Mouse (Mus musculus) lung, postnatal 25 days (tissue): ENCODE results near the gene Slc4a2.
"Not testable (repeated sequence)": the region's sequence is repeated elsewhere in the genome, so short reads cannot be mapped to it uniquely, and the experiment has no call there.

Experiments used
- DNase-seq: peaks from one replicate; pipeline ENCODE4 v3.0.0; 2022; ENCODE audit warnings: low spot score

The Slc4a2 gene

DNA sequence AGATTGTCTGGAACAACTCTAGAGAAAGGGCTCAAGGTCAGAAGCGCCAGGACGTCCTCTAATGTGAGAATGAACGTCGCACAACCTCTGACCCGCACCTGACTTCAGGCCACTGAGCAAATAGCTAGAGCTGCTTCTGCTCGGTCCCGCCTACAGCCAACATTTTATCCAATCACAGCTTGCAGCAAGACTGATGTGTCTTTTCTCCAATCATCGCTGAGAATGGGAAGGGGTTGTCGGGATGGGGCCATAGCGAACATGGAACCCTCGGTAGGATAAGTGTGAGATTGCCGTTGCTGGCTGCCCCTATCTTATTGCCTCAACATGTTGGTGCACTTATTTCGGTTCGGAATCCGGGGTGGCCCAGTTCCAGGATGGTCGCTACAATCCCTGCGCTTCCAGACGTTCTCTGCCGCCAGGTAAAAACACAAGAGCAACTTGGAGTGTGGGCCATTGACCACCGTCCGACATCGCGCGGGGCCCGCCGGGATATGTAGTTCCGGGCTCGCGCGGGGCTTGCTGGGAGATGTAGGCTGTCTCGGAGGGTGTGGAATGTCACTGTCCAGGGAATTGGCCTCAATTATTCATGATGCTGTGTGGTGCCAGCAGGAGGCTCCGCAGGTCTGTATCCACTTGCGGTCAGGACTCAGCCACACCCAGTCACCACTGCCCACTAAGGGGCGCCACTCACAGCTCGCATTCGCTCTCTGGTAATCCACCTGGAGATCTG lies 29.3 kb upstream of the Slc4a2 start:
- DNase-seq = peak; percentile 98

DNA sequence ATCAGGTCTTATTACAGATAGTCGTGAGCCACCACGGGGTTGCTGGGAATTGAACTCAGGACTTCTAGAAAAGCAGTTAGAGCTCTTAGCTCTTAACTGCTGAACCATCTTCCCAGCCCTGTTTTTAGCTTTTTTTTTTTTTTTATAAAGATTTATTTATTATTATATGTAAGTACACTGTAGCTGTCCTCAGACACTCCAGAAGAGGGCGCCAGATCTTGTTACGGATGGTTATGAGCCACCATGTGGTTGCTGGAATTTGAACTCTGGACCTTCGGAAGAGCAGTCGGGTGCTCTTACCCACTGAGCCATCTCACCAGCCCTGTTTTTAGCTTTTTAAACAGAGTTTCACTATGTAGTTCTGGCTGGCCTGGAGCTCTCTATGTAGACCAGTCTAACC lies 27.4 kb upstream of the Slc4a2 start:
- DNase-seq = not testable (repeated sequence)

GRCm38 (mm10) chr5:24399686-24400085 lies 24.0 kb upstream of the Slc4a2 start:
- no peak for DNase-seq

- DNase-seq = no peak
Measured at GRCm38 (mm10) chr5:24400362-24400761, 23.3 kb upstream of the Slc4a2 start.

GRCm38 (mm10) chr5:24400911-24401605 lies 22.6 kb upstream of the Slc4a2 start:
- DNase-seq = no peak

DNA sequence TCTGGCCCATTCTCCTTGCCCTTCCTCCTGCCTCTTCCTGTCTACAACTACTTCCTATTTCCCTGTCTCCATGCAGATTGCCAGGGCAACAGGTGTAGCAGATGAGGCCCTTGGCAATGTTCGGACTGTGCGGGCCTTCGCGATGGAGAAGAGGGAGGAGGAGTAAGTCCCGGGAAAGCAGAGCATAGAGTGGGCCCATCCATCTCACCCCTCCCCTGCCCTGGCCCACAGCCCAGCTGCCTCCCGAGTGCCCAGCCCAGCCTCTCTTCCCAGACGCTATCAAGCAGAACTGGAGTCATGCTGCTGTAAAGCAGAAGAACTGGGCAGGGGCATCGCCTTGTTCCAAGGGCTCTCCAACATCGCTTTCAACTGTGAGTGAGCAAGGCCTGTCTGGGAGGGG lies 21.7 kb upstream of the Slc4a2 start:
- no peak for DNase-seq

DNA sequence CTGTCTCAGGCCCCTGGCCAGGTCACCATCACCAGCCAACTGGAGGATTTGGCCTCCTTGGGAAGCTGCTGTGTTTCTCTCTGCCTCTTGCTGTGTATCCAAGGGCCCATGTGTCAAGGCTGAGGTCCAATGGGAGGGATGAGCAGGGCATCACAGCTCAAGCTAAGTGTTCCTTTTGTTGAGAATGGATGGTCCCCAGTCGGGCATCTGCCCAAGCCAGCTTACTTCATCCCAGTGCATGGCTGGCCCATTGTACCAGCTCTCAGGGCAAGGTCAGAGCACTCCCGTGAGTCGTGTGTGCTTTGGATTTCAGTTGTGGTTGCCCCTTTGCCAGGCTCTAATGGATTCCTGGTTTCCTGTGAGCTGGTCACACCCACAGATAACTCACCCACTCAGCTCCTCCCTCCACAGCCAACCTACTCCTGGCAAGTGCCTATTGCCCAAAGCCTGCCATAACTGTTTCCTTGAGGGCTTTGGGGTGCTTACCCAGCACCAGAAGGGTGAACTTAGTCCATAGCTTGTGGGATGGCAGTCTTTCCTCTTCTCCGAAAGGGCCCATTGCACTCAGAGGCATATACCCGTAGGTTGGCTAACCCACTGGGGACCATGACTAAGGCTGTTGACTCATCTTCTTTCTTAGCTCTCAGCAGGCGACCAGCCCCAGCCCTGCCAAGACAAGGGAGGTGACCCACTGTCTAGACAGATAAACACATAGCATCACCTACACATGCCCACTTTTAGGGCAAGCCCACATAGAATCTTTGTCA lies 18.9 kb upstream of the Slc4a2 start:
- DNase-seq = no peak

GRCm38 (mm10) chr5:24405389-24405876 lies 18.2 kb upstream of the Slc4a2 start:
- no peak for DNase-seq

GRCm38 (mm10) chr5:24408651-24409050 lies 15.0 kb upstream of the Slc4a2 start:
- no peak for DNase-seq

GRCm38 (mm10) chr5:24409466-24409865 lies 14.2 kb upstream of the Slc4a2 start:
- no peak for DNase-seq

DNA sequence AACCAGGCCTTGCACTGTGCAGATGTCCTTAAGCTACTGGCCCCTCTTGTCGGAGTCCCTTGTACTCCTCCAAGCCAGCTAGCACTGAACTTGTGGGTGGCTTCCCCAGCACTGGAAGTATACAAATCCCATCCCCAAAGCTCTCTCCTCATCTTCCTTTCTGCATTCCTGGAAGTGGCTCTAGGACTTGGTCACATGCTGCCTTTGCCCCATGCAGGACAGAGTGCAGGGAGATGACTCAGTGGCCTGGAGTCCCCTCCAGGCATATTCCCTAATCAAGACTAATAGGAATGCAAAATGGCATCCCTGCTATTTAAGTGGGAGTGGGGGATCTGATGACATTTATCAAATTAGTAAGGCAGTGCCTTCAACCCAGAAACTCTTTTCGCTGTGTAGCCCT lies 11.6 kb upstream of the Slc4a2 start:
- DNase-seq = no peak

DNA sequence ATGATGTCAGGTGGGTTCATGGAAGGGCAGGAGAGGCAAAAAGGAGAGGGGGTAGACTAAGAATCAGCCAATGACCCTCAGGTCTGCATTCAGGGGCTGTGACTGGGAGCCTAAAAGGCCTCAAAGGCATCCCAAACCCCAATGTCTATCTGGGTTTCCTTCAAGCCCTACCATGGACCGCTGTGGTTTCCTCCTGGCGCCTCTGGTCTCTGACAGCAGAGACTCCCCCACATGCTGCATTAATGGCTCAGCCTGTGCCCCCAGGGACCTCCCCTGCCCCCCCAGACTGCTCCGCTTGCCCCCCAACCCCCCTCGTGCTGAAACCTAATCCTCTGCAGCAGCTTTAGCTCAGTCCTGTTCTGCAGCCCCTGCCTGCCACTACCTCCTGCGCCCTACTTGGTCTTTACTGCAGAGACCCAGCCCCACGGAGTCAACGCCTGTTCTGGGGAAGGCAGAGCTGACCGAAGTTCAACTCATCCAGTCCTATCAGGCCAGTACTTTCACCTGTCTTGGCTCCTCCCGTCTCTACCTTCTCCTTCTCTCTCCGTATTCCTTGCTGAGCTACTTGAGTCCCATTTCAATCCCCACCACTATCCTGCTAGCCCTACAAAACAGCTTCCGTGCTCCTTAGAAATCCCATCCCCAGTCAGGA lies 10.5 kb upstream of the Slc4a2 start, which contains the start of gene Asic3:
TSS of gene Asic3 (plus strand) at position 351 of the 652 bp plus-strand sequence.
- no peak for DNase-seq

GRCm38 (mm10) chr5:24413938-24414337 lies 9.7 kb upstream of the Slc4a2 start:
- DNase-seq = no peak

DNA sequence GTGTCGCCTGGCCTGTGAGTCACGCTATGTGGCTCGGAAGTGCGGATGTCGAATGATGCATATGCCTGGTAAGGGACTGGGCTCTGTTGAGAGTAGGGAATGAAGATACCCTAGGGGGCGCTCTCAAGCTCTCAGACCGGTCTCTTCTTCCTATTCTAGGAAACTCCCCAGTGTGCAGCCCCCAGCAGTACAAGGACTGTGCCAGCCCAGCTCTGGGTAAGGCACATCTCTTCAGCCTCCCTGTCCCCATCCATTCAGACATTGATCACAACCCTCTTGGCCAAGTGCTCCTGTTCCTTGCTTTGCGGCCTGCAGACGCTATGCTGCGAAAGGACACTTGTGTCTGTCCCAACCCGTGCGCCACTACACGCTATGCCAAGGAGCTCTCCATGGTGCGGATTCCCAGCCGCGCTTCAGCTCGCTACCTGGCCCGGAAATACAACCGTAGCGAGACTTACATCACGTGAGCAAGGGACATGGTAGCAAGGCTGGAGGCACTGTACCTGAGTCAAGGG lies 7.4 kb upstream of the Slc4a2 start:
- peak; percentile 68 for DNase-seq

GRCm38 (mm10) chr5:24417587-24417986 lies 6.0 kb upstream of the Slc4a2 start:
- DNase-seq = no peak

GRCm38 (mm10) chr5:24420381-24420780 lies 3.3 kb upstream of the Slc4a2 start:
- DNase-seq = no peak

DNA sequence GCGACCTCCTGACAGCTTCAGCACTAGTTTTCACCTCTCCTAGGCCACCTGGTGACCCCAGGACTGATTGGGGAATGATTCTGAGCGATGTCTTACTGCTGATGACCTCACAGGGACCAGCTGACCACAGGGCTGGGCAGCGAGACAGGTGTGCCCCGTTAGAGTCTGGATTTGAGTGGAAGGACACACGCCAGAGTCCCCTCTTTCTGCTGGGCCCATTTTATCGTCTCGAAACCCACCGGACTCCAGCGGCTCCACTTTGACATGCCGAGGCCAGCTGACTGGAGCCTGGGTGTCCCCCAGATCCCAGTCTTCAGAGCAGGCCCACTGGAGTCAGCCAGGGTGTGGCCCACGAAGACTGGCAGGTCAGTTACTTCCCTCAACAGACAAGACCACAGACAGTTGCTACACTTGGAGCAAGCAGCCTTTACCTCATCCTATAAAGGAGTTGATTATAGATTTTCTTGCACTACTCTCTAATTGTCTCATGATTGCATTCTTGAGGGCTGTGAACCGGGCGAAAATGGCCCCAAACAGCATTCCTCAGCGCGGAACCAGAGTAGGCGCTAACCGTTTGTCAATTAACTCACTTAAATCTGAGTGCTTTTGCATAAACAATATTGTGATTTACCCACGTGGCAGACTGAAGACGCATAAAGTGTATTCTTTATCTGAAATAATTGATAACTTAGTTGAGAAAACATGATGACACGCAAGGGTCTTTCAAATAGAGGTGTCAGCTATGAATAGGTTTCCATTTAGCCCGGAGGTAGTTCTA lies 556 bp downstream of the Slc4a2 start:
- DNase-seq = no peak

DNA sequence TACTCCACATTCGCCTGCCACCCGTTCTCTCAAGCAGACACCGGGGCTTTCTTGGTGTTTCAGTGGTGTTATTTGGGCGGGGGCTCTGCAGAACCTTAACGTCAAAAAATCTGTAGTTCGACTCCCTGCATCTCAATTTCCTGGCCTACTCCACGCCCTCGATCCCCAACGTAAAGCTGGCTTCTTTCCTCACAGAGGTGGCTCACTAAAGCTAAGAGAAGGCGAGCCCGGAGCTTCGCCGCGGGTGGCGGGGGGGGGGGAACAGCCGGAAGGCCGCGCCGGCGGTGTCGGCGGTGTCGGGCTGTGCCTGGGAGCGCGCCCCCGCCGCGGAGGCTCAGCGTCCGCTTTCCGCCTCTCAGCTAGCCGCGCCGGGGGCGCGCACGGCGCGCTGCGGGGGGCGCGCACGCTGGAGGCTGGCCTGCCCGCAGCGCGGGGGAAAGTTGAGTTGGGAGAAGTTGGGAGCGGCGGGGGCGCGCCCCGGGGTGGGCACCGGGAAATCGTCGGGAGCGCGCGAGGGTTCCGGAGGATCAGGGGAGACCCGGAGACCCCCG lies 1.3 kb downstream of the Slc4a2 start:
- peak; percentile 85 for DNase-seq

- DNase-seq = peak; percentile 44
Measured at GRCm38 (mm10) chr5:24425421-24426036, 1.9 kb downstream of the Slc4a2 start.

DNA sequence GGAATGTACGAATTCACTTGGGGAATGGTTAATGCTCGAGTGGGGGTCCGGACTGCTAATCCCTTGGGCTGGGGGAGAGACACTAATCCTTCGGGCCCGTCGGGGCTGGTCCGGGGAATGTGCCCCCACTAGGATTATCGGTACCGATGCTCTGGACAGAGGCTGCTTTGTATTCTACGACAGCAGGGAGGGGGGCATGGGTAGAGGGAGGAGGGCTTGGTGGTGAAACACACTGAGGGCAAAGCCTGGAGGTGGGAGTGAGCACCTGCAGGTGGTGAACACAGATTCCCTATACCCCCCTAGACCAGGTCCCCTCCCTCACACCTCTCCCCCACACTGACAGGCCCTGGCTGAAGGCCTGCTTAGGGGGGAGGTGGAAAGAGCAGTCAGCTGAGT lies 2.4 kb downstream of the Slc4a2 start:
- no peak for DNase-seq
